Mouse (Mus musculus) lung, adult 2 months (tissue): ENCODE results near the gene Cyp27b1.

Source experiments
- CTCF ChIP-seq: fragments of 200-500 bp; IDR thresholded peaks from 2 replicates; pipeline ENCODE4 v1.5.1; 2011; ENCODE audit warnings: mild to moderate bottlenecking, low read length, control low read depth; ENCODE audit not compliant: insufficient read depth
- POLR2A ChIP-seq: fragments of 200-500 bp; IDR thresholded peaks from 2 replicates; pipeline ENCODE4 v1.6.1; 2011; ENCODE audit warnings: low read depth, mild to moderate bottlenecking, control low read depth, low read length, borderline replicate concordance; ENCODE audit errors: extremely low read depth

DNA sequence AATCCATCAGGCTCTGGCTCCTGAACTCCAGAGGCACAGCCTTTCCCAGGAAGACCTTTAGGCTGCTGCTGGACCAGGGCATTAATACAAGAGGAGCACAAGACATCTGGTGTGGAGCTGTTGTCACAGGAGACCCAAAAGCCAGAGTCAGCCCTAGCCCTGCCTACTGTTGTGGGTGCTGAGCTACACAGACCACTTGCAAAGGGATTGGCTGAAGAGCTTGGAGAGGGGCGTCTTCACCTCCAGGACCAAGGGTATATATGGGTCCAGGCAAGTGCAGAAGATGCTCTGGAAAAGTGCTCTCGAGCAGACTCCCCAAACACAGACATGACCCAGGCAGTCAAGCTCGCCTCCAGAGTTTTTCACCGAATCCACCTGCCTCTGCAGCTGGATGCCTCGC lies at the start of gene Cyp27b1:
- TF ChIP-seq CTCF, result no peak
- TF ChIP-seq POLR2A, result no peak
